Mouse (Mus musculus) megakaryocyte, embryonic 14.5 days (primary cell): ENCODE results near the gene Fgg.

ENCODE experiments used
- FLI1 ChIP-seq: IDR thresholded peaks from 2 replicates; pipeline ENCODE4 v1.6.1; 2012; ENCODE audit warnings: low read length, inconsistent platforms, mixed read lengths
- GATA1 ChIP-seq: IDR thresholded peaks from 3 replicates; pipeline ENCODE4 v1.6.1; 2012; ENCODE audit warnings: mixed read lengths, low read length, inconsistent platforms, borderline replicate concordance

- TF ChIP-seq GATA1 (no peak), FLI1 (no peak)
These were observed 13.7 kb downstream of the Fgg start for GRCm38 (mm10) chr3:83021176-83021575.
